Mouse (Mus musculus): ENCODE measurements at regions not wholly inside any gene's neighbourhood (a gene's known extent, or its start where the extent isn't known, plus 50 kb on each side); places are given as distances from the start of the nearest gene placed in this dataset.

- DNase-seq (ENCODE audit: low spot score in 2 of 2), result no peak
Observed at GRCm38 (mm10) chr17:83089856-83090692, 125.0 kb upstream of the Pkdcc start.

GRCm38 (mm10) chr17:83093862-83094261, 121.2 kb upstream of the Pkdcc start:
- DNase-seq (ENCODE audit: low spot score in 2 of 2), result no peak

DNA sequence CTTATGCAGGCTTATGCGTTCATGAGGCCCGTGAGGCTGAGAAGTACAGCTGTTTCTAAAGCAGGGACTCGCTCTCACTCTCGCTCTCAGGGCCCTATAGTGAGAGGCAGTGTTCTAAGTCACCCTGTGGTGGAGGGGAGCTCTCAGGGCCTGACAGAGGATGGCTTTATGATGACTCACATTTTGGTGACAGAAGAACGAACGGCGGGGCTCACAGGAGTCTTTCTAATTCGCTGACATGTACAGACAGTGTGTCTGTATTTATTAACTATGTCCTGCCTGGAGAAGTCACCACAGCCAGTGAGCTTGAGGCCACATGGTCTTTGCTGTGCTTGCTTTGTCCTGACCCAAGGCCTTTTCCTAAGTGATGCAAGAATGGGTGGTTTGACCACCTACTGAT, 118.6 kb upstream of the Pkdcc start:
- DNase-seq (ENCODE audit: low spot score in 2 of 2), result no peak

DNA sequence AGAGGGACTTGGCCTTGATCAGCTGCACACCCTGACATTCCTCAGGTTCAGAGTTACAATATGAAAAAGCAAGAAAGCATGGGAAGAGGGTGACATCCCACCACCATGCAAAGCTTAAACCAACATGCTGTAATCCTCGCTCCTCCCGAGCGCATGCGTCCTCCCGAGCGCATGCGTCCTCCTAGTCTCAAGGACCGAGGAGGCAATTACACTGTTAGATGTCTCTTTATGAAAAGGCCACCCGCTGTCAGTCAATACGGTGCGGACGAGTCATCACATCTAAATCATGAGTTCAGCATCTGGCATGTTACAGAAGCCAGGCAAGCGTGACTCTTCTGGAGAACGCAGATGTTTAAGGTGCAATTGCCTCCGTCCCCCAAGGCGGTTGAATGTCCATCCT, 117.1 kb upstream of the Pkdcc start:
- no peak for DNase-seq (ENCODE audit: low spot score in 2 of 2)

DNA sequence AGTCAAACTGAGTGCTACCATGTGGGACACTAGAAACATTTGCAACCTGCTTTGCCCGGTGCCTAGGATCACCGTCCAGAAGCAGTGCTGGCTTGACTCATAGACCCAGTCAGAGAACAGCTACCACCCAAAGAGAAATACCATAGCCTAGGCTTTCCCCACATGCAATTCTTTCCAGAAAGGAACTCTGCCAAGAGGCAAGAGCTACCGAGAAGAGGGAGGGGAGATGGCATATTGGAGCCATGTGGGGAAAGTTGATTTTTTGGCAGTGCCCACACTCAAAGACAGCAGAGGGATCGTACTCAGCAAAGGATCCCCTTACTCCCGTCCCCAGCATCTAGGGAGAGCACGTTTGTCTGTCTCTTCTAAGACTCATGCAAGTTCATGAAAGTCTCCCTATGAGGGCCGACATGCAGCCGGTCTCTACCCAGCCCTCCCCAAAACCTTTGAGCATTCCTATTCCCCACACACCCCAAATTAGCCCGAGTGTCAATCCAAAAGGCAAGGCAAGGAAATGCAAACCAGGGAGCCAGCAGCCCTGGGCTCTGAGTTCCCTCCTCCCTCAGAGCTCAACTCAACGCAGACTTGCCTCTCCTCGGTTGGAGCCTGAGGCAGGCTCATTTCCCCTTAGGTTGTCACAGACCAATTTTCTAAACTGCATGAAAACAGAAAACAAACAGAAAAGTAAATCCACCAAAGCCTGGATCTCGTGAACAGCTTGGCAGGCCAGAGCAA, 116.2 kb upstream of the Pkdcc start:
- no peak for DNase-seq (ENCODE audit: low spot score in 2 of 2)

DNA sequence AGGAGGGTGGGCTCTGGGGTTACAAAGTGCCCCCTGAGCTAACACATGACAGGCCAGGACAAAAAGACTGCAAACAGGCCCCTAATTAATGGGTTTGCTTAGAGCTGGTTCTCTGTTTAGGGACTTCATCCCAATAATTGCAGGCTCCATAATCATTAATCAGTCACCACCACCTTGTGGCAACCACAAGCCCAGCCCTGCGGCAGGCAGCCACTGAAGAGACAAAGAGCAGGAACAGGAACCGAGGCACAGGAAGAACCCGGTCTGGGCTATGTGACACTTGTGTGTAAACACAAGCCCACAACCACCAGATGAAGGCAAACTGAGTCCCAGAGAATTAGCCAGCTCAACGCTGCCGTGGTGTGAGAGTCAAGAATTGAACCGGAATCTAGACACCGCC, 114.1 kb upstream of the Pkdcc start:
- DNase-seq (ENCODE audit: low spot score in 2 of 2), result no peak

DNA sequence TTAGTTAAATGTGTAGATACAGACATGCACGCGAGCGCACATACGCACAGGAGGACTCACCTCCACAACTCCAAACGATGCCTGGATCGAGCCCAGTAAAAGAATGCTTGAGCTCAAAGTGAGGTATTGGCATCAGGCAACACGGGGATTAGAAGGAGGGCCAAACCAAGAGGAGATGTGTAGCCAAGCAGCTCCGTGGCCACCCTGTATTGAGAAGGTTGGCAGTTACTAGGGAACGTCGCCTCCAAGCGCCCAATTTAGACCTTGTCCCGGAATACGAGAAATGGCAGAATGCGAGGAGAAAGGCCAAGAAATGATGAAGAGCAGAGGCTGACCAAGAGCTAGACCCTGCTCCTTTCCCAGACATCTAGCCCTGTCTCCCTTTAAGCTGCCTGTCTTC, 113.3 kb upstream of the Pkdcc start:
- DNase-seq (ENCODE audit: low spot score in 2 of 2), result no peak

DNA sequence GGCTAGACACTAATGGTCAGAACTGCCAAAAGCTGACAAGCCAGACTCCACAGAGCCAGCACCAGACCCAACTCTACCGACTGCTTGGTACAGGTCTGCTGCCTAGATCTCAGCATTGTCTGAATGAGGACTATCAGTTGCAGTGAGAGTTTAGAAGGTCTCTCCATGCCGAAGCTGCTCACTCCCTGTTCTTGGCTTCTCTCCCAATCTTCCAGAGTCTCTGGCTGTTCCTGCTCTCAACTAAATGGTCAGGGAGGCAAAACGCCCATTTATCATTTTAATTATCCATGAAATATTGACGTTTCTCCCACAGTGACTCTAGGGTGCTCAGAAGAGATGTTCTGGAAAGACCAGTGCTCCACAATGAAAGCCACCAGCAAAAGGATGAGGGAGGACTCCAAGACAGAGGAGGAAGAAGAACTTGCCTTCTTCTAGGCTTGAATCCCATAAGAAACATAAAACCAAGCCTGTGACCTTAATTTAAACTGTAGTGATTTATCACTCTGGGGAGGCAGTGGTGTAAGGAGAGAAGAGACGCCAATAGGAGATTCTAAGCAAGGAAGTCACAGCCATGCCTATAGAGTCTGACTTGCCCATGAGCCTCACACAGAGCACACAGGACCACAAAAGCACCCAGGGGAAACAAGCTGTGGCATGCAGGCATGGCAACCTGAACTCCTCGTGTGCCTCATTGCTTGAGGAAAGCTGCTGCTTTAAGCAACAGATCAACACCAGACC, 112.2 kb upstream of the Pkdcc start:
- DNase-seq (ENCODE audit: low spot score in 2 of 2), result no peak

DNA sequence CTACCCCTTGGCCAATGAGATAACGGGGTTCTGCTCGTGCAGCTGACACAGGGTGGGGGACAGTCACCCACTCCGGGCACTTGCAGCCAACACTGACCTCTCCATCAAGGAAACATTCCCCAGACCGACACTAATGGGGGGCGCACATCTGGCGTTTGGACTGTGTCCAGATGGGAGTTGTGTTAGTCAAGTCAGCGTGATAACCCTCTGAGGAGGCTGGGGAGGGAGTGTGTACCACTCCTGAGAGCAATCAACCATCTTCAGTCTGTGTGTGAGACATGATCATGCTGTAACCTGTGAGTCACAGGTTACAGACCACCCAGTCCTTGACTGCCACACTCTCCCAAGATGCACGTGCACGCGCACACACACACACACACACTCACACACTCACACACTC, 106.9 kb upstream of the Pkdcc start:
- DNase-seq (ENCODE audit: low spot score in 2 of 2), result no peak

- no peak for DNase-seq (ENCODE audit: low spot score in 2 of 2)
Observed at GRCm38 (mm10) chr17:83109792-83110440, 105.2 kb upstream of the Pkdcc start.

DNA sequence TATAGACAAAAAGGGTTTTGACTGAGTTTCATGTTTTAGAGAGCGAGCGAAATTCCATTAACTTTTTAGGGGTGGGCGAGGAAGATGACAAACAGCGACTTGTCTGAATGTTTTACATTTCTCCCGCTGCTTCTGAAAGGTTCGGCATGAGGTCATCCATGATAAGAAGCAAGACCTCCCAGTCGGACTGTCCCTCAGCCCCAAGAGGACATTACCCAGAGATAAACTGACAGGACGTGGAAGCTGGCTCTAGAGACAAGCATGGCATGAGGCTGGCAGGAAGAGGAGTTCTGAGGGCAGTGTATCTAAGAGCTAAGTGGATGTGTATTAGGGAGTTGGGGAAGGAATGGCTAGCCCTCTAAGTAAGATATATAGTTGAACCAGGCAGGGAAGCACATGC, 104.5 kb upstream of the Pkdcc start:
- no peak for DNase-seq (ENCODE audit: low spot score in 2 of 2)

DNA sequence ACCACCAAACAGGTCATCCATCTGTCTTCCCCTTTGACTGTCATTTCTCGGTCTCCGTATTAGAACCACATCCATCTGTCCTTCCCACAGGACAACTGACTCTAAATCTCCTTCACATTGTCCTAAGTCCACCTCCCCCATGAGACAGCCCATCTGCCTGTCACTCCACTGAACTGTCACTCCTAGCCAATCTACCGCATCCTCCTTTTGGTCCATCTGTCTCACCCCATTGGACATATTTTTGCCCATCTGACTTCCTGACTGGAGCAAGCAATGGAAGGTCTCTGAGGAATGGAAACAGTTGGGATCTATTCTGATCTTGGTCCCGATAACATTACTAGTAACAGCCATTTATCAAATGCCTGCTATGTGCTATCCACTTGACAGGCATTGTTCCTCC, 99.9 kb upstream of the Pkdcc start:
- no peak for DNase-seq (ENCODE audit: low spot score in 2 of 2)

DNA sequence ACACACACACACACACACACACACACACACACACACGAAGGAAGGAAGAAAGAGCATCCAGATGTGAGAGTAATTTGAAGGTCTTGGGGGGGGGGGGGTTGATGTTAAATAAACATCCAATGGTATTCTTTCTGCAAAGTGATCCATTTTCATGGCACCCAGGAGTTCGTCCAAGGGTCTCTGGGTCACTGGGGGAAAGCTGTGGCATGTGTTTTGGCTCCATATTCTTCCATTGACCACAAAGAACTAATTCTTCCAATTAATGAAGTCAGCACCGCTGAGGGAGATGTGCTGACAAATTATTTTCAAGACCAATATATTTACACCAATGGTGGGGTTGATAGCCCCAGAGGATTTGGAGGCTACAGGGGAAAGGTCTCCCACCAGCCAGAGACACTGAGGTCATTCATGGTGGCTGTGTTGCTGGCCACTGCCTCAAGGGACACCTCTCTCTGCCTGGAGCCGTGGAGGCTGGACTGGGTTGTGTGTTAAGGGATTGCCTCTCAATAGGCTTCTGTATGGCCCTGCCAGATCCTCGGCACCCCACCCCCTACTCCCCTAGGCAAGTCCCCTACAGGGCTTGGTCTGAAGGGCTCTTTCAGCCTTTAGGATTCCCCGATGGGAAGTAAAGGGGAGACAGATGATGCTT, 99.1 kb upstream of the Pkdcc start:
- no peak for DNase-seq (ENCODE audit: low spot score in 2 of 2)

GRCm38 (mm10) chr17:83120665-83121232, 94.3 kb upstream of the Pkdcc start:
- peak in 1 of 2 experiments; percentile 5 for DNase-seq (ENCODE audit: low spot score in 2 of 2)

GRCm38 (mm10) chr17:83122525-83123280, 92.4 kb upstream of the Pkdcc start:
- peak in 1 of 2 experiments; percentile 4 for DNase-seq (ENCODE audit: low spot score in 2 of 2)

GRCm38 (mm10) chr17:83125057-83125456, 90.0 kb upstream of the Pkdcc start:
- no peak for DNase-seq (ENCODE audit: low spot score in 2 of 2)

DNA sequence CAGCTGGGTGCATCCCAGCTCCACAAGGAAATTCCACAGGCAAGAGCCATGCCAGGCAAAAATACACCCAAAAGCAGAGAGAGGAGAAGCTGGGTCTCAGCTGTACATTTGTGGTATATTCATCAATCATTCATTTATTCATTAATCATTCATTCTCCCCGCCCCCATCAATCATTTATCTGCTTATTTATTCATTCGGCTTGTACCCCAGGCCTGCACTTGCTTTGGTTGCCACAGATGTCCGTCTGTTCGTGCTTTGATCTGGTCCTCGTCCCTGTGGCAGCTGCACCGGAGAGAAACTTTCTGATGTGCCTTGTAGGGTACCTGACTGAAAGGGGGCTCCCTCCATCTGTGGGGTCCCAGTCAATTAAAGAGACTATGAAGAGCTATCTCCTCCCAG, 87.2 kb upstream of the Pkdcc start:
- no peak for DNase-seq (ENCODE audit: low spot score in 2 of 2)

GRCm38 (mm10) chr17:83128843-83129544, 86.1 kb upstream of the Pkdcc start:
- no peak for DNase-seq (ENCODE audit: low spot score in 2 of 2)

- DNase-seq (ENCODE audit: low spot score in 2 of 2), result no peak
Observed at GRCm38 (mm10) chr17:83129658-83130057, 85.4 kb upstream of the Pkdcc start.

GRCm38 (mm10) chr17:83133201-83133600, 81.9 kb upstream of the Pkdcc start:
- DNase-seq (ENCODE audit: low spot score in 2 of 2), result no peak
